Mouse (Mus musculus): ENCODE measurements around the gene Gm45808.
"Not testable (repeated sequence)": the region's sequence is repeated elsewhere in the genome, so short reads cannot be mapped to it uniquely, and the experiment has no call there.

Gene Gm45808

DNA sequence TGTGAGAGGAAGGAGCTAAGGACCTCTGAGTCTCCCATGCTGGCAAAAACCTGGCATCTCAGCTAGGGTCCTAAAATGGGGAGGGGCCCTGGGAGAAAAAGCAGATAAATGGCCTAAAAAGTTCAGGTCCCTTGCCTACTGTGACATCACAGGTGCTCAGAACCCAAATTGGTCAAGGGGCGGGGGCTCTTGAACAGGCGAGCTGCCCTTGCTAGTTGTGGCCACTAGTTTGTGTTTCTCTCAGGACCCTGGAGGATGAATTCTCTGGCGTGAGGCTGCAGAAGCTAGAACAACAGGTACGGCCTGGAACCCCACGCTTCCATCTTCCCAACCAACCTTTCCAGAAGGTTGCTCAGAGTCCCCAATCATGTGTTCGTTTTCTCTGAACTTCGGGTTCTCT lies 27.8 kb upstream of the Gm45808 start:
- in situ Hi-C loops (cut with MboI; ENCODE audit: unreplicated experiment in 2 of 2), result loop anchor here in 1 of 2 experiments (25.0 kb wide), 1 partner anchor 1323 kb away; the partner anchor contains the start of gene Ldha

DNA sequence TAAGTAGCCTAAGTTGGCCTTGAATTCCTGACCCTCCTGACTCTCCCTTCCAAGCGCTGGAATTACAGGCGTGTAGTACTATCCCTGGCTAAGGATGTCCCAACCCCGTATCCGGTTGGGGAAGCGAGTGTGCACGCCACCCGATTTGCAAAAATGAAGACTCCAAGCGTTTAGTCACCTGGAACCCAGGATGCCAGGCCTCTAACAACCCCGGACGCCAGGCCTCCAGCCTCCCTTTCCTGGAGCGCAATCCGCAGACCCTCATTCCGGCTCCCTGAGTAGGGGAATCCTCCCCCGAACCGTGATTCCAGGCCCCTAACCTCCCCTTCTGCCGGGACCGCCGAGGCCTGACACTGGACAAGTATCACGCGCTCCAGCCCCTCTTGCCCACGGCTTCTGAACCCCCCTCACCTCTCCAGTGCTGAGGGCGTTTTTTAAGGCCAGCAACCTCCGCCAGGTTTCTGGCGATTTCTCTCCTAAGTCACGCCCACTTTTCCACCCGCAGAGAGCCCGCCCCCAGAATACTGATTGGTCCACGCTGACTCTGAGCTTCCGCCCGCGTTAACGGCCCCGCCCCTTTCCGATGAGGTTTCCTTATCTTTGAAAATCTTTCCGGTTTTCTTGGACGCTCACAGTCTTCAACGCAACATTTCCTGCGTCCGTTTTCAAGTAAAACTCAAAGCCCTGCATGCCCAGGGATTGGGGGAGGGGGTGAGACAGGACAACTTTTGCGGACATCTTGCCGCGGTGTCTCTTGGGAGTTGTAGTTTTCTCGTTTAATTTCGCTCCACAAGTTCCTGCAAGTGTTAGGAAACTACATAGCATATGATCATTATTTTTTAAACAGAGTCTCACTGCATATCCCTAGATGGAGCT lies 23.5 kb upstream of the Gm45808 start, which contains the start of gene Nucb1:
TSS of gene Nucb1 (minus strand) at position 495 of the 876 bp plus-strand sequence.
- in situ Hi-C loops (cut with MboI; ENCODE audit: unreplicated experiment in 2 of 2), result loop anchor here in 1 of 2 experiments (25.0 kb wide), 1 partner anchor 1327 kb away; the partner anchor contains the start of gene Ldha

GRCm38 (mm10) chr7:45509181-45509882 lies 22.7 kb upstream of the Gm45808 start:
- in situ Hi-C loops (cut with MboI; ENCODE audit: unreplicated experiment in 2 of 2), result loop anchor here in 1 of 2 experiments (25.0 kb wide), 1 partner anchor 1328 kb away; the partner anchor contains the start of gene Ldha

DNA sequence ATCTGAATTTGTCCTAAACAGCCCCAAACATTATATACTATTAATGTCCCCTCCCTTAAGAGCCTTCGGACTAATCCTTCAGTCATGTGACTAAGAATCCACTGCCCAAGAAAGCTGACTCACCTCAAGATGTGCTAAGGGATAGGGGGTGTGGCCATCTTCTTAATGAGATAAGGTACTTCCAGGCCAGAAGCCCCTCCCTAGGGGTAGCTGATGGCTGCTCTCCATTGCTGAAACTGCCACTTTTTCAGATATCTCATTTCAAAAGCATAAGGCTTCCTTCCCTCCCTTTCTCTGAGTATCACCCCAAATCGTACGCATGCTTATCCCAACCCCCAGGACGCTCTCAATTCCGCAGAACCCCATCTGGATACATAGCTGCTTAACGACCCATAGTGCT lies 21.9 kb upstream of the Gm45808 start:
- in situ Hi-C loops (cut with MboI; ENCODE audit: unreplicated experiment in 2 of 2), result loop anchor here in 1 of 2 experiments (25.0 kb wide), 1 partner anchor 1329 kb away; the partner anchor contains the start of gene Ldha

- in situ Hi-C loops (cut with MboI; ENCODE audit: unreplicated experiment in 2 of 2), result loop anchor here in 1 of 2 experiments (25.0 kb wide), 1 partner anchor 1330 kb away; the partner anchor contains the start of gene Ldha
These were observed 21.0 kb upstream of the Gm45808 start for GRCm38 (mm10) chr7:45507583-45507982.

DNA sequence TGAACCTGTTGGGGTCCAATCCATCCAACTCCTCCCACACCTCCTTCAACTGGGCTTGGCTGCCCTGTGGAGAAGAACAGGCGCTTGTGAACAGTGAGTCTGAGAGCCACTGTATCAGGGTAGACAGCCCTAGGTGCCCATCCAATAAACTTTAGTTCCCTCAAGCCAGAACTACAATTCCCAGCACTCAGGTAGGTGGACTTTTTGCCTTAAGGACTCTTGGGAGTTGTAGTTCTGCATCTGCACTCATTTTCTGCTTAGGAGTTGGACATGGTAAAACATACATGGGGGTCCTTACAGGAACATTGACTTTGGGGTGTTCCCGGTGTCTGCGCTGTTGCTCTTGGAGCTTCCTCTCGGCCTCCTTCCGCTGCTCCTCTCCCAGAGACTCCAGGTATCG lies 11.8 kb upstream of the Gm45808 start:
- in situ Hi-C loops (cut with MboI; ENCODE audit: unreplicated experiment in 2 of 2), result no loop called here

- in situ Hi-C loops (cut with MboI; ENCODE audit: unreplicated experiment in 2 of 2), result no loop called here
These were observed 7.9 kb upstream of the Gm45808 start for GRCm38 (mm10) chr7:45494548-45494947.

DNA sequence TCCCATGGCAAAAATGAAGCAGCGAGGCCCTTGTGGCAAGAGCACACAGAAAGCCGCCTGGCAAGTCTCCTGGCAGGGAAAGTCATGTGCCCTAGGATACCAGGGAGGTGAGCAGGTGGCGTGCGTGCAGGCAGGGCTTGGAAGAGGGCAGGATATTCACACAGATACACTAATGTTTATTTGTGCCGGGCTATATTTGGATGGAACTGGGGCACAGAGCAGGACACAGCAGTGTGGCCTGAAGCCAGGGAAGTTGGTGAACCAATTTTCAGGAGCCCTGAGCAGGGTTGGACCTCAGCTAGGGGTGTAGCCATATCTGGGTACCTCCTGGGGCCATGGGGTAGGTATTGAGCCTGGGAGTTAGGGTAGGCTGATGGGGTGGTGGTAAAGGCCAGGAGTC lies 6.3 kb upstream of the Gm45808 start:
- in situ Hi-C loops (cut with MboI; ENCODE audit: unreplicated experiment in 2 of 2), result no loop called here

GRCm38 (mm10) chr7:45492225-45492844 lies 5.7 kb upstream of the Gm45808 start:
- in situ Hi-C loops (cut with MboI; ENCODE audit: unreplicated experiment in 2 of 2), result no loop called here

- in situ Hi-C loops (cut with MboI; ENCODE audit: unreplicated experiment in 2 of 2), result no loop called here
These were observed 4.7 kb upstream of the Gm45808 start for GRCm38 (mm10) chr7:45491264-45491663.

GRCm38 (mm10) chr7:45490822-45491221 lies 4.2 kb upstream of the Gm45808 start:
- in situ Hi-C loops (cut with MboI; ENCODE audit: unreplicated experiment in 2 of 2), result no loop called here

DNA sequence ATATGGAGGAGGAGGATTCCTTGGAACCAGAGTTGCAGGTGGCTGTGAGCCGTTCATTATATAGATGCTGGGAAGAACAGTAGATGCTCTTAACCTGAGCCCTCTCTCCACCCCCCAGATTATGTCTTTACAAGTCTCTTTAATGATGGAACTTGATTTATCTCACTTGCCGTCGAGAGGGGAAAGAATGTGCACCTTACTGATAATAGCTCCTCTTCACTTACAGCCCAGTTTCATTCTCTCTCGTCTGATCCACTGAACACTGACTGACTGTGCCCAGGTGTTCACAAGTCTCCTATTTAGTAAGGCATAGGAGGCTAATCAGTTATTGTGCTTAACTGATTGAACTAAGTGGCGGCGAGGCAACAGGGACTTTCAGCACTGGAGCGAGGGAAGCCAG lies 3.0 kb upstream of the Gm45808 start:
- in situ Hi-C loops (cut with MboI; ENCODE audit: unreplicated experiment in 2 of 2), result no loop called here

- in situ Hi-C loops (cut with MboI; ENCODE audit: unreplicated experiment in 2 of 2), result no loop called here
These were observed 1.9 kb upstream of the Gm45808 start, which contains the start of gene Dhdh for GRCm38 (mm10) chr7:45488293-45489204. TSS of gene Dhdh (minus strand) at chr7:45488805.

GRCm38 (mm10) chr7:45487861-45488292 lies 1.3 kb upstream of the Gm45808 start:
- in situ Hi-C loops (cut with MboI; ENCODE audit: unreplicated experiment in 2 of 2), result no loop called here

DNA sequence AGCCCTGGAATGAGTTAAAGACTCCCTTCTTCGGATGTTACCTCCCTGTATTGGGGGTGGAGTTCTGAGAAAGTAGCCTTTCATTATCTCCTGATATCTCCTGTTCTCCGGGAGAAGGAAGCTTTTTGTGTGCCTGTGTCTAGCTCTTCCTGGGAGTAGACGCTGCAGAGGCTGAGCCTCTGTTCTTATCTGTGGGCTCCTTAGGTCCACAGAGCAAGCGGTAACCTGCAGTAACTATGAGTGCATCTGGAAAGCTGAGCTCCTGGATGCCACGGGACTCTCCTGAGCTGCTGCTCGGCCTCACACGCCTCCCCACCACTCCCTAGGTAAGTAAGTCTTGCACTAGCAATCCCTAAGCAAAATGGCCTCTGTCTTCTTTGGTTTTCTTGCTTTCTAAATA lies 453 bp downstream of the Gm45808 start:
- in situ Hi-C loops (cut with MboI; ENCODE audit: unreplicated experiment in 2 of 2), result no loop called here

DNA sequence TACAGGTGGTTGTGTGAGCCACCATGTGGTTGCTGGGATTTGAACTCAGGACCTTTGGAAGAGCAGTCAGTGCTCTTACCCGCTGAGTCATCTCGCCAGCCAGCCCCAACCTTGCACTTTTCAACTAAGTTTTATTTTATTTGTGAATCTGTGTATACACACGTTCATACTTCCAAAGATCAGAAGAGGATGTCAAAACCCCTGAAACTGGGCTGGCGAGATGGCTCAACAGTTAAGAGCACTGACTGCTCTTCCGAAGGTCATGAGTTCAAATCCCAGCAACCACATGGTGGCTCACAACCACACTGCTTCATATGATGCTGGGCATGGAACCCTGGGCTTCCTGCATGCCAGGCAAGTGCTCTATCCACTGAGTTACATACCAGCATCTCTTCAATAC lies 1.6 kb downstream of the Gm45808 start:
- in situ Hi-C loops (cut with MboI; ENCODE audit: unreplicated experiment in 2 of 2), result not testable (repeated sequence)

- in situ Hi-C loops (cut with MboI; ENCODE audit: unreplicated experiment in 2 of 2), result no loop called here
These were observed 4.4 kb downstream of the Gm45808 start for GRCm38 (mm10) chr7:45482166-45482565.

- in situ Hi-C loops (cut with MboI; ENCODE audit: unreplicated experiment in 2 of 2), result no loop called here
These were observed 5.2 kb downstream of the Gm45808 start, which contains the start of gene Tulp2 for GRCm38 (mm10) chr7:45481374-45481927. TSS of gene Tulp2 (plus strand) at chr7:45481877.

DNA sequence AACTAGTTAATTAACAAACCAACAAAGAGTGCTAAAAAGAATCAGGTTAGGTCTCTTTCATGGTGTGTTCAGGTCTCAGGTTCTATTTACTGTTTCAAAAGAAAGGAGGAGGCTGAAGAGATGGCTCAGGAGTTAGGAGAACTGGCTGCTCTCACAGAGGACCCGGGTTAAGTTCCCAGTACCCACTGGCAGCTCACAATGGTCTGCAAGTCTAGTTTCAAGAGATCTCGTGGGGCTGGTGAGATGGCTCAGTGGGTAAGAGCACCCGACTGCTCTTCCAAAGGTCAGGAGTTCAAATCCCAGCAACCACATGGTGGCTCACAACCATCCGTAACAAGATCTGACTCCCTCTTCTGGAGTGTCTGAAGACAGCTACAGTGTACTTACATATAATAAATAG lies 6.3 kb downstream of the Gm45808 start:
- in situ Hi-C loops (cut with MboI; ENCODE audit: unreplicated experiment in 2 of 2), result not testable (repeated sequence)

Data from v-Abl transformed pro-B cells (cell line).